Mouse (Mus musculus) bone marrow macrophage, adult 2 months (primary cell): ENCODE measurements around the gene Sstr3.

ENCODE experiments used
- CTCF ChIP-seq: IDR thresholded peaks from 2 replicates; pipeline ENCODE4 v1.5.1; 2012; ENCODE audit warnings: low read depth, mild to moderate bottlenecking, low read length, moderate library complexity
- POLR2A ChIP-seq: IDR thresholded peaks from 2 replicates; pipeline ENCODE4 v1.6.1; 2012; ENCODE audit warnings: mild to moderate bottlenecking, low read depth, low read length, borderline replicate concordance

- TF ChIP-seq CTCF (no peak), POLR2A (no peak)
Measured at GRCm38 (mm10) chr15:78504816-78505215, 39.7 kb downstream of the Sstr3 start.
